Mouse (Mus musculus): ENCODE data around the gene Trmo. TPM values are rescaled to one million over a fixed set of nuclear protein-coding genes. Genes with fewer than 3 reads are reported as not detected.
A peak's percentile ranks its signal among the peaks of the same experiment; 100 is the strongest.

The Trmo gene
- polyA plus RNA-seq, 1 experiment from 2014 or later: 7.8 TPM

- no peaks in the 10 kb centered on the region for H3K27me3 ChIP-seq
- no peak for ATAC-seq (replicated peaks; ENCODE audit: insufficient number of reproducible peaks, insufficient read depth, low FRiP score, low read depth)
- no peak overlapping the region for H3K4me3 ChIP-seq
- H3K4me2 ChIP-seq: peak overlapping the region; percentile 24; the same call in 1 of the 2 replicates
- no peaks in the 10 kb centered on the region for H3K36me3 ChIP-seq
- no peaks in the 10 kb centered on the region for H3K4me1 ChIP-seq (replicated peaks)
- WGBS: 66% methylated on average over 6 of the region's 6 CpGs
- H3K9me3 ChIP-seq (replicated peaks): no peaks in the 10 kb centered on the region
- H3K9ac ChIP-seq: no peak overlapping the region
- H3K27ac ChIP-seq: no peak overlapping the region
Observed at GRCm38 (mm10) chr4:46404042-46404795, 15.0 kb upstream of the Trmo start.

- H3K4me1 ChIP-seq (replicated peaks): no peaks in the 10 kb centered on the region
- 0 out of 2 replicates have a peak, but pooled peaks cover 2% of the 10 kb centered on the region for H3K27me3 ChIP-seq
- H3K9ac ChIP-seq: no peak overlapping the region
- no peak overlapping the region for H3K4me2 ChIP-seq
- no peak overlapping the region for H3K4me3 ChIP-seq
- no peaks in the 10 kb centered on the region for H3K36me3 ChIP-seq
- H3K27ac ChIP-seq: no peak overlapping the region
- H3K9me3 ChIP-seq (replicated peaks): no peaks in the 10 kb centered on the region
- WGBS: 69% methylated on average over 4 of the region's 4 CpGs
- no peak for ATAC-seq (replicated peaks; ENCODE audit: insufficient number of reproducible peaks, insufficient read depth, low FRiP score, low read depth)
Observed at GRCm38 (mm10) chr4:46398839-46399238, 9.6 kb upstream of the Trmo start.

- 42% methylated on average over 5 of the region's 5 CpGs for WGBS
- H3K4me1 ChIP-seq (replicated peaks): no peaks in the 10 kb centered on the region
- no peak overlapping the region for H3K4me2 ChIP-seq
- no peaks in the 10 kb centered on the region for H3K9me3 ChIP-seq (replicated peaks)
- no peak overlapping the region for H3K27ac ChIP-seq
- H3K36me3 ChIP-seq: no peaks in the 10 kb centered on the region
- ATAC-seq (replicated peaks; ENCODE audit: insufficient number of reproducible peaks, insufficient read depth, low FRiP score, low read depth): no peak
- no peak overlapping the region for H3K9ac ChIP-seq
- H3K27me3 ChIP-seq: 0 out of 2 replicates have a peak, but pooled peaks cover 2% of the 10 kb centered on the region
- no peak overlapping the region for H3K4me3 ChIP-seq
Observed at GRCm38 (mm10) chr4:46395736-46396135, 6.5 kb upstream of the Trmo start.

GRCm38 (mm10) chr4:46394388-46394787, 5.2 kb upstream of the Trmo start:
- no peaks in the 10 kb centered on the region for H3K9me3 ChIP-seq (replicated peaks)
- H3K9ac ChIP-seq: no peak overlapping the region
- H3K4me2 ChIP-seq: no peak overlapping the region
- 0 out of 2 replicates have a peak, but pooled peaks cover 2% of the 10 kb centered on the region for H3K27me3 ChIP-seq
- no peak overlapping the region for H3K4me3 ChIP-seq
- ATAC-seq (replicated peaks; ENCODE audit: insufficient number of reproducible peaks, insufficient read depth, low FRiP score, low read depth): no peak
- peaks cover 6% of the 10 kb centered on the region; the same call in 1 of the 2 replicates for H3K4me1 ChIP-seq (replicated peaks)
- 73% methylated on average over 2 of the region's 2 CpGs for WGBS
- H3K27ac ChIP-seq: no peak overlapping the region
- no peaks in the 10 kb centered on the region for H3K36me3 ChIP-seq

GRCm38 (mm10) chr4:46390390-46390970, 1.2 kb upstream of the Trmo start:
- WGBS: 21% methylated on average over 9 of the region's 9 CpGs
- H3K4me2 ChIP-seq: peak overlapping the region; percentile 70
- peaks cover 7% of the 10 kb centered on the region; the same call in 1 of the 2 replicates for H3K36me3 ChIP-seq
- peaks cover 6% of the 10 kb centered on the region; the same call in 1 of the 2 replicates for H3K4me1 ChIP-seq (replicated peaks)
- ATAC-seq (replicated peaks; ENCODE audit: insufficient number of reproducible peaks, insufficient read depth, low FRiP score, low read depth): no peak
- no peaks in the 10 kb centered on the region for H3K9me3 ChIP-seq (replicated peaks)
- H3K27me3 ChIP-seq: no peaks in the 10 kb centered on the region
- H3K9ac ChIP-seq: peak overlapping the region; percentile 87; the same call in 1 of the 2 replicates
- peak overlapping the region; percentile 95; the same call in 1 of the 2 replicates for H3K27ac ChIP-seq
- H3K4me3 ChIP-seq: peak overlapping the region; percentile 74

GRCm38 (mm10) chr4:46389612-46390341, 540 bp upstream of the Trmo start:
- Histone ChIP-seq H3K4me3 (peak overlapping the region; percentile 74), H3K4me1 (replicated peaks) (peaks cover 6% of the 10 kb centered on the region; the same call in 1 of the 2 replicates), H3K36me3 (peaks cover 10% of the 10 kb centered on the region; the same call in 1 of the 2 replicates), H3K9me3 (replicated peaks) (no peaks in the 10 kb centered on the region), H3K27ac (peak overlapping the region; percentile 95), H3K9ac (peak overlapping the region; percentile 87), H3K4me2 (peak overlapping the region; percentile 70), H3K27me3 (no peaks in the 10 kb centered on the region)
- ATAC-seq (replicated peaks; ENCODE audit: insufficient number of reproducible peaks, insufficient read depth, low FRiP score, low read depth): no peak
- WGBS: 2% methylated on average over 24 of the region's 24 CpGs

GRCm38 (mm10) chr4:46388556-46388955, 681 bp downstream of the Trmo start:
- Histone ChIP-seq H3K9ac (peak overlapping the region; percentile 87; the same call in 1 of the 2 replicates), H3K4me3 (peak overlapping the region; percentile 74), H3K27me3 (no peaks in the 10 kb centered on the region), H3K4me1 (replicated peaks) (peaks cover 6% of the 10 kb centered on the region; the same call in 1 of the 2 replicates), H3K36me3 (peaks cover 21% of the 10 kb centered on the region; the same call in 1 of the 2 replicates), H3K4me2 (peak overlapping the region; percentile 70), H3K9me3 (replicated peaks) (no peaks in the 10 kb centered on the region), H3K27ac (peak overlapping the region; percentile 95)
- no peak for ATAC-seq (replicated peaks; ENCODE audit: insufficient number of reproducible peaks, insufficient read depth, low FRiP score, low read depth)
- 23% methylated on average over 5 of the region's 5 CpGs for WGBS

- no peaks in the 10 kb centered on the region for H3K27me3 ChIP-seq
- no peaks in the 10 kb centered on the region for H3K9me3 ChIP-seq (replicated peaks)
- H3K9ac ChIP-seq: no peak overlapping the region
- peak overlapping the region; percentile 44 for H3K4me3 ChIP-seq
- H3K36me3 ChIP-seq: peaks cover 29% of the 10 kb centered on the region
- ATAC-seq (replicated peaks; ENCODE audit: insufficient number of reproducible peaks, insufficient read depth, low FRiP score, low read depth): peak; percentile 40; the same call in 1 of the 2 replicates
- peaks cover 16% of the 10 kb centered on the region for H3K4me1 ChIP-seq (replicated peaks)
- peak overlapping the region; percentile 72 for H3K4me2 ChIP-seq
- WGBS: 16% methylated on average over 22 of the region's 22 CpGs
- no peak overlapping the region for H3K27ac ChIP-seq
Observed at GRCm38 (mm10) chr4:46374869-46375368, 14.3 kb downstream of the Trmo start.

GRCm38 (mm10) chr4:46374455-46374854, 14.8 kb downstream of the Trmo start:
- Histone ChIP-seq H3K9ac (no peak overlapping the region), H3K9me3 (replicated peaks) (no peaks in the 10 kb centered on the region), H3K4me1 (replicated peaks) (peaks cover 16% of the 10 kb centered on the region), H3K27me3 (no peaks in the 10 kb centered on the region), H3K27ac (no peak overlapping the region), H3K4me2 (peak overlapping the region; percentile 72), H3K36me3 (peaks cover 25% of the 10 kb centered on the region), H3K4me3 (peak overlapping the region; percentile 44)
- WGBS: 57% methylated on average over 6 of the region's 6 CpGs
- no peak for ATAC-seq (replicated peaks; ENCODE audit: insufficient number of reproducible peaks, insufficient read depth, low FRiP score, low read depth)

GRCm38 (mm10) chr4:46371030-46371429, 18.2 kb downstream of the Trmo start:
- Histone ChIP-seq H3K4me2 (peak overlapping the region; percentile 62), H3K27me3 (peaks cover 17% of the 10 kb centered on the region), H3K4me1 (replicated peaks) (peaks cover 18% of the 10 kb centered on the region), H3K4me3 (peak overlapping the region; percentile 30), H3K9me3 (replicated peaks) (no peaks in the 10 kb centered on the region), H3K9ac (no peak overlapping the region), H3K27ac (no peak overlapping the region), H3K36me3 (0 out of 2 replicates have a peak, but pooled peaks cover under 1% of the 10 kb centered on the region)
- WGBS: 2% methylated on average over 17 of the region's 19 CpGs
- ATAC-seq (replicated peaks; ENCODE audit: insufficient number of reproducible peaks, insufficient read depth, low FRiP score, low read depth): peak; percentile 86

GRCm38 (mm10) chr4:46370406-46370805, 18.8 kb downstream of the Trmo start:
- no peaks in the 10 kb centered on the region for H3K36me3 ChIP-seq
- H3K9me3 ChIP-seq (replicated peaks): no peaks in the 10 kb centered on the region
- H3K27ac ChIP-seq: no peak overlapping the region
- no peak overlapping the region for H3K4me3 ChIP-seq
- H3K9ac ChIP-seq: no peak overlapping the region
- WGBS: 30% methylated on average over 6 of the region's 6 CpGs
- ATAC-seq (replicated peaks; ENCODE audit: insufficient number of reproducible peaks, insufficient read depth, low FRiP score, low read depth): no peak
- peaks cover 18% of the 10 kb centered on the region for H3K4me1 ChIP-seq (replicated peaks)
- H3K27me3 ChIP-seq: peaks cover 22% of the 10 kb centered on the region
- no peak overlapping the region for H3K4me2 ChIP-seq
